Mouse (Mus musculus) layer of hippocampus, postnatal 25 days (tissue): ENCODE data around the gene Rtl5. TPM values are rescaled to one million over a fixed set of nuclear protein-coding genes. Genes with fewer than 3 reads are reported as not detected.

Source experiments
- DNase-seq, 2 experiments: peaks; one replicate each; pipeline ENCODE4 v3.0.0; 2022; ENCODE audit warnings: mixed read lengths in 2 of 2, low spot score in 1 of 2; ENCODE audit errors: extremely low spot score in 1 of 2
- total RNA-seq, 2 experiments: library from RNA; stranded (reverse); gene quantifications; 2 replicates each; pipeline ENCODE4 v1.2.3; 2021

Gene Rtl5
- total RNA-seq, 2 experiments from 2014 or later: 8.0 to 9.5 TPM

GRCm38 (mm10) chrX:102017213-102017923, 53.7 kb downstream of the Rtl5 start:
- no peak for DNase-seq

Other genes starting within 250 kb of the Rtl5 start
- gene Nhsl2, start 221.9 kb downstream of the Rtl5 start, total RNA-seq: 10 to 100 TPM; 39.8 to 48.0 TPM
- gene Pin4, start 48.1 kb upstream of the Rtl5 start, total RNA-seq: 10 to 100 TPM; 28.0 to 36.0 TPM
- gene Ercc6l, start 85.8 kb upstream of the Rtl5 start, total RNA-seq: under 1 TPM; 0.14 to 0.37 TPM
- 100 to 1,000 TPM; 479 to 480 TPM for gene Rps4x, start 118.1 kb upstream of the Rtl5 start, total RNA-seq
- gene Cited1, start 180.9 kb upstream of the Rtl5 start, total RNA-seq: 1 to 10 TPM; 1.1 to 2.0 TPM